Mouse (Mus musculus): Measurements from ENCODE around the gene Axl. TPM values are rescaled to one million over a fixed set of nuclear protein-coding genes. Genes with fewer than 3 reads are reported as not detected.
A peak's percentile ranks its signal among the peaks of the same experiment; 100 is the strongest.
"Not testable (repeated sequence)": the region's sequence is repeated elsewhere in the genome, so short reads cannot be mapped to it uniquely, and the experiment has no call there.

Axl gene
- polyA plus RNA-seq, 1 experiment from 2014 or later = 52.1 TPM

DNA sequence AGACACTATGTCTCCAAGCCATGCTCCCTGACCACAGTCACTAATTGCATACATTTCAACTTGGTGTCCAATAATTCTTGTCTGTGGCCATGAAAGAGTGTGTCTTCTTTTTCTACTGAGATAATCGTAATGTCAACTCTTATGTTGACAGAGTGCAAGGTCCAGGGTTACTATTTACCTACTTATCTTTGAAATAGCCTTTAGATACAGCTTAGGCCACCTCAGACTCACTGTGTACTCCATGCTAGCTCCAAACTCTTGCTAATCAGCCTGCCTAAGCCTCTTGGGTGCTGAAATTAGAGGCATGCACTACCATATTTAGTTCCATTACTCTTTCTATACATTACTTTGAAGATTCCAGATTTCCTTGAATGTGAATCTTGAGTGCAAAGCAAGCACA is 10.9 kb upstream of the Axl start:
- Histone ChIP-seq H3K4me3 (ENCODE audit: low read depth, low read length) (no peak overlapping the region), H3K27me3 (replicated peaks; ENCODE audit: control insufficient read depth, insufficient read depth, low read length) (no peaks in the 10 kb centered on the region), H3K9ac (ENCODE audit: low read depth, low read length) (no peak overlapping the region), H3K4me1 (replicated peaks; ENCODE audit: control insufficient read depth, insufficient read depth, low read length) (no peaks in the 10 kb centered on the region; the same call in 1 of the 2 replicates), H3K9me3 (ENCODE audit: control insufficient read depth) (no peaks in the 10 kb centered on the region), H3K27ac (ENCODE audit: low read depth, low read length) (no peak overlapping the region; the same call in 1 of the 2 replicates), H3K4me2 (replicated peaks; ENCODE audit: low read depth) (no peak overlapping the region), H3K36me3 (ENCODE audit: control insufficient read depth, insufficient read depth) (peaks cover 6% of the 10 kb centered on the region; the same call in 1 of the 2 replicates)
- TF ChIP-seq CTCF (IDR thresholded peaks at IDR 0.05; ENCODE audit: low read depth) = no peak
- peak; percentile 60 for ATAC-seq
- WGBS = 42% methylated on average over 1 of the region's 1 CpGs

DNA sequence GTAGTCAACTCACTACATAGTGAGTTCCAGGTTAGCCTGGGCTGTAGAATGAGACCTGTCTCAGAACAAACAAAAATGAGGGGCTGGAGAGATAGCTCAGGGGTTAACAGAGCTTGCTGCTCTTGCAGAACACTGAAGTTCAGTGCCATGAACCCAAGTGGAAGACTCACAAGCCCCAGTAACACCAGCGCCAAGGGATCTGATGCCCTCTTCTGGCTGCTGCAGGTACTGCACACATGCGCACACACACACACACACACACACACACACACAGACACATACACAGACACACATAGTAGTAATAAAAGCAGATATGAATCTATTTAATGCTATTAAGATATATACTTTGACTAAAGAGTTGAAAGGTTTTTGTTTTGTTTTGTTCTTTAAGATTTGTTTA is 10.0 kb upstream of the Axl start:
- ATAC-seq = no peak
- no peaks in the 10 kb centered on the region for H3K9me3 ChIP-seq (ENCODE audit: control insufficient read depth)
- WGBS = 80% methylated on average over 2 of the region's 2 CpGs
- H3K9ac ChIP-seq (ENCODE audit: low read depth, low read length) = no peak overlapping the region
- H3K36me3 ChIP-seq (ENCODE audit: control insufficient read depth, insufficient read depth) = peaks cover 6% of the 10 kb centered on the region; the same call in 1 of the 2 replicates
- H3K4me2 ChIP-seq (replicated peaks; ENCODE audit: low read depth) = no peak overlapping the region
- H3K4me1 ChIP-seq (replicated peaks; ENCODE audit: control insufficient read depth, insufficient read depth, low read length) = no peaks in the 10 kb centered on the region; the same call in 1 of the 2 replicates
- no peak overlapping the region for H3K4me3 ChIP-seq (ENCODE audit: low read depth, low read length)
- H3K27me3 ChIP-seq (replicated peaks; ENCODE audit: control insufficient read depth, insufficient read depth, low read length) = no peaks in the 10 kb centered on the region
- peak; percentile 60 for TF ChIP-seq CTCF (IDR thresholded peaks at IDR 0.05; ENCODE audit: low read depth)
- no peak overlapping the region for H3K27ac ChIP-seq (ENCODE audit: low read depth, low read length)

DNA sequence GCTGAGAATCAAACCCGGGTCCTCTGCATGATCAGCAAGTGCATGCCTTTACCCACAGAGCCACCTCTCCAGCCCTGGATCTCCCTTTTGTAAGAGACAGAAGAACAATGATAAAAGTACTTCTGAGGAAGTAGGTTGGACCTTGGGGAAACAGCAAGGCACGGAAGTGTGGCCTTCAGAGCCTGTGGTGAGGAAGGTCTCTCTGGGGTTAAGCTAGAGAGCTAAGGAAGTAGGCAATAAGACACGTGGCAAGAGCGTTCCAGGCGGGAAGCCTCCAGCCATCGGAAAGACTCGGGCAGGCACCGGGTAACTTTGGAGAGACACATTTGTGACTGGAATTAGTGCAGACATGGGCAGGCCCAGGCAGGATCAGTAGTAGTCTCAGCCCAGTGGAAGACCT is 6.3 kb upstream of the Axl start:
- no peak for TF ChIP-seq CTCF (IDR thresholded peaks at IDR 0.05; ENCODE audit: low read depth)
- Histone ChIP-seq H3K4me2 (replicated peaks; ENCODE audit: low read depth) (no peak overlapping the region), H3K27me3 (replicated peaks; ENCODE audit: control insufficient read depth, insufficient read depth, low read length) (no peaks in the 10 kb centered on the region), H3K9me3 (ENCODE audit: control insufficient read depth) (no peaks in the 10 kb centered on the region), H3K4me3 (ENCODE audit: low read depth, low read length) (no peak overlapping the region), H3K9ac (ENCODE audit: low read depth, low read length) (no peak overlapping the region), H3K36me3 (ENCODE audit: control insufficient read depth, insufficient read depth) (no peaks in the 10 kb centered on the region), H3K27ac (ENCODE audit: low read depth, low read length) (no peak overlapping the region), H3K4me1 (replicated peaks; ENCODE audit: control insufficient read depth, insufficient read depth, low read length) (0 out of 2 replicates have a peak, but pooled peaks cover 2% of the 10 kb centered on the region)
- 82% methylated on average over 8 of the region's 8 CpGs for WGBS
- ATAC-seq = no peak

DNA sequence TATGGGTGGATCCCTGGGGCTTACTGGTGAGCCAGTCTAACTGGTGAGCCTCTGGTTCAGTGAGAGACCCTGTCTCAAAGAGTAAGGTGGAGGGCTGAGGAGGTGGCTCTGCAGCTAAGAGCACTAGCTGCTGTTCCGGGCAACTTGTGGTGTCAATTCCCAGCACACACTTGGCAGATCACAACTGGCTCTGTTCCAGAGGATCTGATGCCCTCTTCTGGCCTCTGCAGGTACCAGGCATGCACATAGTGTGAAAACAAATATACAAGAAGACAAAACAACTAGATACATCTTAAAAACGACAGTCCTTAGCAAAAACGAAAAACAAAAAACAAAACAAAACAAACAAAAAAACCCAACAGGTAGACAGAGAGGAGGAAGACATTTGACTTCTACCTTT is 5.2 kb upstream of the Axl start:
- WGBS = 65% methylated on average over 3 of the region's 3 CpGs
- no peak overlapping the region for H3K9ac ChIP-seq (ENCODE audit: low read depth, low read length)

DNA sequence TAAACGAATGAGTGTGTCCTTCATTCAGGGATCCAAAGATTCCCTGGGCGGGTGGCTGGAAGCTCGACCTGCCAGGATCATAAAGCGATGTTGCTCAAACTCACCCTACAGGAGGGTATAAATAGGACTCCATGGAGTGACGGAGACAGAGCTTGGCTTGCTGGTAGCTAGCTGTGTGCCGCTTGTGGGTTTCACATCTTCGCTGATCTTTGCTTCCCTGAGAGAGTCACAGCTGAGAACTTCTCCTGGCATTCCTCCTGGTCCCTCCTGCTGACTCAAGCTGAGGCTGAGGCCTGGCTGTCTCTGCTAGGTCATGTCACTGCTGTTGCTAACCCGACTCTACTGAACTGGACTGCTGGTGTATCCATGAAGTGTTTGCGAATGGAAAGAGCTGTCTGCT is 4.5 kb upstream of the Axl start:
- H3K36me3 ChIP-seq (ENCODE audit: control insufficient read depth, insufficient read depth); ATAC-seq; H3K4me3 ChIP-seq (ENCODE audit: low read depth, low read length); H3K27me3 ChIP-seq (replicated peaks; ENCODE audit: control insufficient read depth, insufficient read depth, low read length); H3K9ac ChIP-seq (ENCODE audit: low read depth, low read length); H3K27ac ChIP-seq (ENCODE audit: low read depth, low read length); H3K4me1 ChIP-seq (replicated peaks; ENCODE audit: control insufficient read depth, insufficient read depth, low read length); H3K4me2 ChIP-seq (replicated peaks; ENCODE audit: low read depth); H3K9me3 ChIP-seq (ENCODE audit: control insufficient read depth): not testable (repeated sequence)
- WGBS = 49% methylated on average over 9 of the region's 9 CpGs

More for the DNA sequence above, 5.2 kb upstream of the Axl start:
- TF ChIP-seq CTCF (IDR thresholded peaks at IDR 0.05; ENCODE audit: low read depth) = peak; percentile 49
- no peak overlapping the region for H3K27ac ChIP-seq (ENCODE audit: low read depth, low read length)
- no peak overlapping the region for H3K4me3 ChIP-seq (ENCODE audit: low read depth, low read length)
- no peaks in the 10 kb centered on the region for H3K36me3 ChIP-seq (ENCODE audit: control insufficient read depth, insufficient read depth)
- no peaks in the 10 kb centered on the region for H3K27me3 ChIP-seq (replicated peaks; ENCODE audit: control insufficient read depth, insufficient read depth, low read length)
- ATAC-seq = no peak
- no peaks in the 10 kb centered on the region for H3K9me3 ChIP-seq (ENCODE audit: control insufficient read depth)
- H3K4me1 ChIP-seq (replicated peaks; ENCODE audit: control insufficient read depth, insufficient read depth, low read length) = 0 out of 2 replicates have a peak, but pooled peaks cover 2% of the 10 kb centered on the region
- H3K4me2 ChIP-seq (replicated peaks; ENCODE audit: low read depth) = no peak overlapping the region

DNA sequence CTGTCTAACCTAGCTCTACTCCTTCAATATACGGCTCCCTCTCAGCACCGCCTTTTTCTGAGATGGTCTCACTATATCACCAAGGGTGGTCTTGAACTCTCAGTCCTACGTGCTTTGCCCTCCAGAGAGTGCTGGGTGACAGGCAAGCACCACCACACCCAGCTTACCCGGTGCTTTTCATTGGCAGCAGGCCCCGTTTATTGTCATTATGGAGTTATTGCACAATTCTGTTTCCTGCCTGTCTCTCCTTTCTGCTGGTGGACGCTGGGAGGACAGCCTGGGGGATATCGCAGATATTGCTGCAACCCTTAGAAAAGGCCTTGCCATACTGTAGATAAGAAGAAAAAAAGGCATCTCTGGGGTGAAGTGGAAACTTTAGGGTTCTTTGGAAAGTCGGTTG is 2.1 kb upstream of the Axl start:
- Histone ChIP-seq H3K36me3 (ENCODE audit: control insufficient read depth, insufficient read depth) (no peaks in the 10 kb centered on the region), H3K27me3 (replicated peaks; ENCODE audit: control insufficient read depth, insufficient read depth, low read length) (no peaks in the 10 kb centered on the region), H3K4me2 (replicated peaks; ENCODE audit: low read depth) (no peak overlapping the region; the same call in 1 of the 2 replicates), H3K9ac (ENCODE audit: low read depth, low read length) (no peak overlapping the region), H3K9me3 (ENCODE audit: control insufficient read depth) (no peaks in the 10 kb centered on the region), H3K4me1 (replicated peaks; ENCODE audit: control insufficient read depth, insufficient read depth, low read length) (0 out of 2 replicates have a peak, but pooled peaks cover 6% of the 10 kb centered on the region), H3K27ac (ENCODE audit: low read depth, low read length) (peak overlapping the region; percentile 35; the same call in 1 of the 2 replicates), H3K4me3 (ENCODE audit: low read depth, low read length) (no peak overlapping the region)
- no peak for ATAC-seq
- WGBS = 37% methylated on average over 8 of the region's 8 CpGs
- TF ChIP-seq CTCF (IDR thresholded peaks at IDR 0.05; ENCODE audit: low read depth) = no peak

DNA sequence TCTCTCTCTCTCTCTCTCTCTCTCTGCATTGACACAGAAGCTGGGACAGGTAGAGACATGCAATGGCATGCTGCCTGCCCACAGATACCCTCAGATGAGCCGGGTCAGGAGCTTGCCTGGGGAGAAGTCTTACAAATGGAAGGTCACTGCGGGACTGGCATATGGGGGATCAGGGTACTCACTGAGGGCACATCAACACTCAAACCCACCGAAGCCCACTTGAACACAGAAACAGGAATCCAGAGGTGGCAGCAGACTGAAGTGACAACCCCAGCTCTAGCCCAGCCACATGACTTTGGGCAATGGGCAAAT is 580 bp upstream of the Axl start:
- H3K36me3 ChIP-seq (ENCODE audit: control insufficient read depth, insufficient read depth) = no peaks in the 10 kb centered on the region
- H3K4me1 ChIP-seq (replicated peaks; ENCODE audit: control insufficient read depth, insufficient read depth, low read length) = 0 out of 2 replicates have a peak, but pooled peaks cover 6% of the 10 kb centered on the region
- no peak overlapping the region for H3K27ac ChIP-seq (ENCODE audit: low read depth, low read length)
- H3K9ac ChIP-seq (ENCODE audit: low read depth, low read length) = peak overlapping the region; percentile 58; the same call in 1 of the 2 replicates
- ATAC-seq = no peak
- TF ChIP-seq CTCF (IDR thresholded peaks at IDR 0.05; ENCODE audit: low read depth) = no peak
- H3K27me3 ChIP-seq (replicated peaks; ENCODE audit: control insufficient read depth, insufficient read depth, low read length) = no peaks in the 10 kb centered on the region
- peak overlapping the region; percentile 58 for H3K4me3 ChIP-seq (ENCODE audit: low read depth, low read length)
- peak overlapping the region; percentile 89 for H3K4me2 ChIP-seq (replicated peaks; ENCODE audit: low read depth)
- no peaks in the 10 kb centered on the region for H3K9me3 ChIP-seq (ENCODE audit: control insufficient read depth)
- 25% methylated on average over 3 of the region's 3 CpGs for WGBS

Measured in intestine, postnatal 0 days (tissue).